Mouse (Mus musculus): ENCODE results near the gene Fam135a.

- no peak for TF ChIP-seq CTCF (IDR thresholded peaks at IDR 0.05; ENCODE audit: low read depth)
- TF ChIP-seq EP300 (optimal IDR thresholded peaks at IDR 0.05) = no peak
Observed at GRCm38 (mm10) chr1:24043007-24043406, 57.1 kb downstream of the Fam135a start.

Data from stomach, postnatal 0 days (tissue).